Mouse (Mus musculus) right cerebral cortex, adult 2 months (tissue): ENCODE results near the gene Grik3.

Experiments
- DNase-seq, 2 experiments: peaks; one replicate each; pipeline ENCODE4 v3.0.0; 2021 to 2022; ENCODE audit warnings: low spot score in 2 of 2

The Grik3 gene

GRCm38 (mm10) chr4:125490661-125491504 lies at the start of gene Grik3:
Grik3 (plus strand) TSS chr4:125490700.
- DNase-seq, result no peak

GRCm38 (mm10) chr4:125441821-125442220 lies 48.7 kb upstream of the Grik3 start:
- no peak for DNase-seq

GRCm38 (mm10) chr4:125444366-125444765 lies 46.1 kb upstream of the Grik3 start:
- no peak for DNase-seq

- no peak for DNase-seq
Observed at GRCm38 (mm10) chr4:125450602-125451321, 39.7 kb upstream of the Grik3 start.

DNA sequence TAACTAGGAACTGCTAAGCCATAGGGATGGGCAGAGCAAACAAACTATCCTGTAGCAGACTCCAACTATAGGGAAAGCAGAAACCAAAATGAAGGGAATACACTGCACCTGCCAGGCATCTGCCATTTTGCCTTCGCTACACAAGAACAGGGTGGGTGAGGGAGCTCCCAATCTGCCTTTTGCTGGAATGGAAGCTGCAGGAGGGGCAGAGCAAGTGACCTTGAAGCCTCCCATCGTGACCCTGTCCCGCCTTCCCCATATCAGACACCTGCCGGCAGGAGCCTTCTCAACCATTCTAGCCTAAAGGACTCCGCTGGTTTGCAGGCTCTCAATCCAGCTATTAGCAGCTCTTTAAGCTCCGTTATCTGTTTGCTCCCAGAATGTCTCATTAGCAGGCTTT lies 38.7 kb upstream of the Grik3 start:
- no peak for DNase-seq

DNA sequence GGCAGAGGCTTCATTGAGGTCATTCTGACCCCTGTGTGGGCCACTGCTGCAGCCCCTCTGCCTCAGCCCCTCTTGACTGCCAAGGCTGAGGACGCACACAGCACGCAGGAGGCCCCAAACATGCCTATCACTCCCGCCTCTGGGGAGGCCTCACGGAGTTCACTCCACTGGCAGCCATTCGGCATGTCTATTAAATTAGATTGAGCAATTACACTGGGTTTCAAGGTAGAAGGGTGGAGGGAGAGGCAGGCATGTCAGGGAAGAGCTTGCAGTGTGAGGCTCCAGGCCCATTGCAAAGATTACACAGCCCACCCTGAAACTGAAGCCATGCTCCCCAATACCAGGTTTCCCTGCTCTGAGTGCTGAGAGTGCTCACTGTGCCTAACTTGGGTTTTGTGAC lies 34.0 kb upstream of the Grik3 start:
- DNase-seq, result no peak

GRCm38 (mm10) chr4:125457152-125458093 lies 33.1 kb upstream of the Grik3 start:
- no peak for DNase-seq

DNA sequence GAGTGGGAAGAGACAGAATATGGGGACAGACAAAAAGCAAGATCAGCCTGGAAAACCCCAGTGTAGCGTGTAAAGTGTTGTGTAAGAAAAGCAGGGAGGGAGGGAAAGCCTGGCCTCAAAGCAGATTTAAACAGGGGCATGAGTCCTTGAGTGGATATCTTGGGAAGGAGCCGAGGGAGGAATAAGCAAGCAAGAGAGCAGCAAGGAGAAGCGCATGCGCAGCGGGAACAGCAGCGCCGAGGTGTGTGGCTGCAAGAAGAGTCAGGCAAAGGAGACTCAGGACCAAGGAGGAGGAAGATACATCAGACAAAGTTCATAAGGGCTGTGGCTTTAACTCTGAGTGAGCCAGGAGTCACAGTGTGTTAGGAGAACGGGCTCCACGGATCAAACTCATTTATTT lies 30.7 kb upstream of the Grik3 start:
- peak in 1 of 2 experiments; percentile 17 for DNase-seq

DNA sequence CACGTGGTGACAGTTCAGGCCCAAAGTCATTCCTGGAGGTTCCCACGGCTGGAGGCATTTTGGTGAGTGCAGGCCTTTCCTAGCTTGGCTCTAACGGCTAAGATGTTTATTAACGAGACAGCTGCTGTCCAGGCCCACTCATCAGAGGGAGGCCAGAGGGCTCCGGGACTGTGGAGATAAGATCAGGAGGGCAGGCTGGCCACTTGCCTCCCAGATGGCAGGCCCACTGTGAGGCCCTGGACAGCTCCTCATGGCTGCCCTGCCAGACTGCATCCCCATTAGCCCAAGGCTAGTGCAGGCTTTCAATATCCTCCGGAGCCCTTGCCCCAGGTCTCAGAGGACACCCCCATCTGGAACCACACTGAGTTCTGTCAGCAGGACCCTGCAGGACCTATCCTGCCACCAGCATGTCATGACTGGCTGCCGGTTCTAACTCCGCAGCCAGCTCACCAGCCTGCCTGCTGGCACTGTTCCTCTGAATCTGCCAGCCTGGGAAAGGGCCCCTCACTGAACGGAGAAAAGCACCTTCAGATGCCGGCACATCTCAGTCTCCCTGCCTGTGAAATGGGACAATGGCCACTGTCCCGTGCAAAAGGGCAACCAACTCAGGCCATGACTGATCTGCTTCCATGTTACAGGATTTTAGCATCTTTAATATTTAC lies 20.7 kb upstream of the Grik3 start:
- DNase-seq, result no peak

DNA sequence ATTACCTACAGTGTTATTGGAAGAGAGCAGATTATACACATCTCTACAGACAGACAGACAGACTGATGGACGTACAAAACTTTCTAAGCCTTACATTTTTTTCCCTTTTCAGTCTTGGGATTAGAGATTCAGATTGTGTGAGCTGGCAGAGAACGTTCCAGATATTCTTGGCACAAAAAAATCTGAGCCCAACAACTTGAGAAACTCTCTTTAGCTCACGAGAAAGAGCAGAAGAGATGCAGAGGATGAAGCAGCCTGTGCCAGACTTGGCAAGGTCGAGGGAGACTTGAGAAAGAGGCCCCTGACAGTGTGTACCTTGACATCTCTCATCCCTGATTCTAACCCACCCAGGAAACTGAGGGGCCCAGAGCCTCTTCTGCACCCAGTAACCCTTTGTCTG lies 15.6 kb upstream of the Grik3 start:
- no peak for DNase-seq

DNA sequence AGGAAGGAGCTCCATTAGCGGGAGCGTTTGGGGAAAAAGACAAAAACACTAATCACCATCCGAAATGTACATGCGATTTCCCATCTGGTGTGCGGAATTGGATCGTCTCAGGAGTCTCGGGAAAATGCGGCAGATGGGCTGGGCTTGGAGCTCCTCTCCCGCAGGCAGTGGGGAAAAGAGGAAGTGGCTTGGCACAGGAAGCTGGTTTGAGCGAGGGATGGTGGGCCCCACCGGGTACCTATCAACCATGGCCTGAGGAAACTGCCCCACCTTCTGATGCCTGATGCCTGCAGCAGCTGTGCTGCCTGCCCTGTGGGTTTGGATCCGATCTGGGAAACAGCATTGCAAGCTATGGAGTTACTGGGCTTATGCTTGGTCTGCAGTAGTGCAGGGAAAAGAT lies 12.4 kb upstream of the Grik3 start:
- DNase-seq, result peak; percentile 56 to 63

- no peak for DNase-seq
Observed at GRCm38 (mm10) chr4:125481256-125481655, 9.2 kb upstream of the Grik3 start.

DNA sequence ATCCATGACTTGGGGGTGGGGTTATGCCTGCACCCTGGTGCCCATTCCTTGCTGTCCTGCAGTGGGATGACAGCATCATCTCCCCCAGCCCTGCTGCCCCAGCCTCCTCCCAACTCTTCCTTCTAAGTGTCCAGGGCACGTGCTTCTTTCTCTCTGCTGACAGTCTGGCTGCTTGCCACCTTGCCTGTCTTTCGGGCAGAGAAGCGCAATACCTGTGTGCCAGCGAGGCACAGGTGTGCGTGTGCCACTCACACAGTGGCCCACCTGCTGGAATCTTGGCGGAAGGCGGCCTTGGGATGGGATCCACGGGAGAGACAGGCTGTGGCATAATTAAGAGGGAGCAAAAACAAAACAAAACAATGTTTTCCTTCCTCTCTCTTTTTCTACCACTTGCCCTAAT lies 6.4 kb upstream of the Grik3 start:
- no peak for DNase-seq

DNA sequence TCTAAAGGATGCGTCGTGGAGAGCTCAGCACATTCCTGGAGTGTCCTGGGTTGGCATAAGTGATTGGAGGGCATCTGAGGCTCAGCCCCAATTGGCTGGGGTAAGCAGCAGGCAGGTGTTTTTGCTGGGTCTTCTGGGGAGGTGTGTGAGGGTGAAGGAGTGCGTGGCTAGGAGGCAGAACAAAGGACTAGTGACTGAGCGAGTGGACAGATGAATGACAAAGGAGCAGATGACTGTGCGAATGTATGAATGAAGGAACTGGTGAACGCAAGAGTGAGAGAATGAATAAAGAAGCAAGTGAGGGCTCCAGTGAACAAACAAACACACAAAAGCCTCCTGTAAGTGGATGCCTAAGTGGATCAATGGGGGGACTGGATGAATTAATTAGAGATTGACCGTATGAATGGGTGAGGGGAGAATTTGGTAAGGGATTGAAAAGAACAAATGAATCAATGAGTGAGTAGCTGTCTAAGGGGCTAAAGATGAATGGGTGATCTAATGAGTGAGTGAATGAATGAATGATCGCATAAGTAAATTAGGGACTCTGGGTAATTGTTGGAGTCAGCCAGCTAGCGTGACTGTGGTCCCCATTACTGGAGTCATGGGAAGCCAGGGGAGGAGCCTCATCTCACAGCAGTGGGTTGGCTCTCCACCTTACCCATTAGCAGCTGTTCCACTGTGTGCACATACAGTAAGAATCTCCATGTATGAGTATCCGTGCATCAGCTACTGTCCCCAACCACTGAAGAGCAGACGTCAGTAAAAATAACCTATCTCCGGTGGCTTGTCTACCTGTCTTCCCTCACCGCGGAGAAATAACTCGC lies 4.9 kb upstream of the Grik3 start:
- DNase-seq, result no peak

DNA sequence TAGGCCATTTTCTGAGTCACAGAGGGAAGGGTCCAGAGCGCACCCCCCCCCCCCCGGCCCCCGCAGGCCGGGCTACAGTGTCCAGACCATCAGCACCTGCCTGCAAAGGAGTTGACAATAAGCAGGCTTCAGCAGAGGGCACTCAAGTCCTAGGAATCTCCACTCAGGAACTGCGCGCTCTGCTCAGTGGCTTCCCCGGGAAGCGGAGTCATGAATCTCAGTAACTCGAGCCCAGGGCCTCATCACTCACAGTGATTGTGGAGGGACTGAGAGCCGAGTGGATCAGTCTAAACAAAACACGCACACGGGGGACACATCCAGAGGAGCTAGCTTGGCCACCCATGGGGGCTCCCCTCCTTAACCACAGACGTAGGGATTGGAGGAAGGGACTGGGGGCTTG lies 3.9 kb upstream of the Grik3 start:
- DNase-seq, result peak in 1 of 2 experiments; percentile 38

DNA sequence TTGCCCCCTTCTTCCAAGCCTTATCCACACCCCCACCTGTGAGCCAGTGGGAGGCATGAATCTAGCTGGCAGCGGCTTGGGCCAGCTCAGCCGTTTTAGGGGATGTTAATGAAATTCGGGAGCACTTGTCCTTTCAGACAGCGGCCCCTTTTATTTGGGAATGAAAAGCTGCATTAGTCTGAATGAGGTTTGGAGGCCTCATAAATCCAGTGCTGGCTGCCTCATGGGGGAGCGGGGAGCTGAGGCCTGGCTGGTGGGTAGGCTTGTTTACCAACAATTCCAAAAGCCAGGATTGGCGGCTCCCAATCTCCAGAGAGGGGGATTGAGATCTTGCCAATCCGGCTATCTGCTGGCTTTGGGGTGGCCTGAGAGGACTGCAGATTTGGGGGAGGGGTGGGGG lies 3.5 kb upstream of the Grik3 start:
- no peak for DNase-seq

DNA sequence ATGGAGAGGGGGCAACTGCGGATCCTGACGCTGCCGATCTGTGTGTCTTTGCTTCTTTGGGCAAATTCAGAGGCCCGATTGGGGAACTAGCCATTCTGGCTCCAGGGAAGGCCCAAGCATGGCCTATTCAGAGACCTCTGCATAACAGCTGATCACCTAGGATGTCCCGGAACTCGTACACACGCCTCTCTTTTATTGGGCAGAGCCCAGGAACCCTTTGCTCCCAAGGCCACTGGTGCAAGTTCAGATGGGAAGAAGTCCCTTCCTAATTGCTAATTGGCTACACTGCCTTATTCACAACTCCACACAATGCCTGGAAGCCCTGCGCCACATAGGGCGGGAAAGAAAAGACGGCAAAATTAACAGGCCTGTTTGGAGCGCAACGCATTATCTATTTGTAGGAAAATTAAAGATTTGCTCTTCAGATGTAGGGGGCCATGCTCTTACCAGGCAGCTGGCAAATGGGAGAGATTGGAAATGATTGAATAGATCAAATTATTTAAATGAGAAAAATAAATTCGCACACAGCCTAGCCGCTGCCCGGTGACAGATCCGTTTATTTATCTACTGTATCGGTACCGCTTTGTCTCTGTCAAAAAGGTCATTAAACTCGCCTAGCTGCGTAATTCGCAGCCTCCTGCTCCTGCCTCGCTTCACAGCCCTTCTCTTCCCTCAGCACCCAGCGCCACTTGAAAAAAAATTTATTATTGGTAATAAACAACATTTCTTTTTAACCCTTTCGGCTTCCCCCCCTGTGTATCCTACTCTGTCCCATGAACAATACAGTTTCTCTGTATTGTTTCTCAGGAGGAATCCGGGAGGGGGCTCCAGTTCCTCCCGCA lies 1.5 kb upstream of the Grik3 start:
- no peak for DNase-seq

GRCm38 (mm10) chr4:125489901-125490590 lies 454 bp upstream of the Grik3 start:
- DNase-seq, result peak in 1 of 2 experiments; percentile 29

DNA sequence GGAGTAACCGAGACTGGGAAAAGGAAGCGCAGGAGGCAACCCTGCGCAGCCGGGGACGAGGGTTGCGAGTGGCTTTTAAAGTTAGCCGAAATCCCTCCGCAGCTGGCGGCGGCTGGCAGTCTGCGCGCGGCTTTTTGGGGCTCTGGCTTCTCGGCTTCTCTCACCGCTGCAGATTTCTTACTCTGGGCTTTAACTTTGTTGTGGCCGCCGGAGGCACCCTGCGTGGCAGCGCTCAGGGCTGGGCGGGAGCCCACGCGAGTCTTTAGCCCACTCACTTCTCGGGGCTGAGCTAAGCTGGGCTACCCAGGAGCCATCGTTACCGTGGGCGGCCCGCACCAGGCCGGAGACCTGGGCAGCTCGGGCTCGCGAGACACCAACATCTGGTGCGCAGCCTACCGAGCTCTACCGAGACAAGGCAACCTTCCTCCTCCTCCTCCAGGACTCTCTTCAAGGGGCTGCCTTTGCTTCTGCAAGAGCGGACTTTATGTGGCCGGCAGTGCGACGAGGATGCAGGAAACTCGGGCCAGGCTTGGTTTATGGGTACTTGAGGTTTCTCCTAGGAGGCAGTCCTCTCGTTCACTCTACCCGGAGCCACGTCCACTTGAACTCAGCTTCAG lies 1.1 kb downstream of the Grik3 start:
- no peak for DNase-seq
